Mouse (Mus musculus) midbrain, postnatal 0 days (tissue): ENCODE measurements around the gene Fam177a. TPM values are rescaled to one million over a fixed set of nuclear protein-coding genes. Genes with fewer than 3 reads are reported as not detected.
"Not testable (repeated sequence)": the region's sequence is repeated elsewhere in the genome, so short reads cannot be mapped to it uniquely, and the experiment has no call there.

ENCODE experiments used
- ATAC-seq: fragments of 200-750 bp; cut with Nextera tagmentation; 2 replicates; pipeline ENCODE4 v1.8.0; 2017; ENCODE audit warnings: moderate number of reproducible peaks, mild to moderate bottlenecking, moderate TSS enrichment, moderate library complexity; ENCODE audit not compliant: low FRiP score
- DNase-seq: peaks from one replicate; pipeline ENCODE4 v3.0.0-alpha.2; 2015; ENCODE audit warnings: low spot score
- H3K27ac ChIP-seq: fragments of 300-500 bp; sonication (generic); 2 replicates; pipeline ENCODE4 v1.5.1; 2014; ENCODE audit warnings: low read depth, mild to moderate bottlenecking, low read length, mixed read lengths
- H3K27me3 ChIP-seq: fragments of 300-500 bp; sonication (generic); 2 replicates; pipeline ENCODE4 v1.6.1; 2014; ENCODE audit warnings: low read length, control low read depth, mixed read lengths; ENCODE audit not compliant: insufficient read depth
- H3K36me3 ChIP-seq: fragments of 300-500 bp; sonication (generic); 2 replicates; pipeline ENCODE4 v1.6.1; 2014; ENCODE audit warnings: low read length, control low read depth, mixed read lengths; ENCODE audit not compliant: insufficient read depth
- H3K4me1 ChIP-seq: fragments of 300-500 bp; sonication (generic); 2 replicates; pipeline ENCODE4 v1.6.1; 2014; ENCODE audit warnings: mild to moderate bottlenecking, control low read depth, antibody characterized with exemption, low read length, mixed read lengths; ENCODE audit not compliant: insufficient read depth
- H3K4me2 ChIP-seq: fragments of 300-500 bp; sonication (generic); 2 replicates; pipeline ENCODE4 v1.6.1; 2014; ENCODE audit warnings: low read depth, mild to moderate bottlenecking, low read length, mixed read lengths; ENCODE audit not compliant: poor library complexity, severe bottlenecking
- H3K4me3 ChIP-seq: fragments of 300-500 bp; sonication (generic); 2 replicates; pipeline ENCODE4 v1.5.1; 2014; ENCODE audit warnings: low read depth, mild to moderate bottlenecking, low read length, moderate library complexity
- H3K9ac ChIP-seq: fragments of 300-500 bp; sonication (generic); replicated peaks from 2 replicates; pipeline ENCODE4 v1.6.1; 2014; ENCODE audit warnings: mild to moderate bottlenecking, low read length, moderate library complexity, mixed read lengths; ENCODE audit not compliant: poor library complexity, severe bottlenecking
- H3K9me3 ChIP-seq: fragments of 300-500 bp; sonication (generic); 2 replicates; pipeline ENCODE4 v1.6.1; 2016; ENCODE audit warnings: low read length, control low read depth
- CTCF ChIP-seq: IDR thresholded peaks from 2 replicates; pipeline ENCODE4 v1.5.1; 2016; ENCODE audit warnings: antibody characterized with exemption, mild to moderate bottlenecking
- WGBS: fragments of 180-500 bp; shearing (Covaris S2); extraction: QIAGEN DNeasy Blood & Tissue Kit; methylation state at CpG from one replicate; pipeline ENCODE4 v1.1.7; 2014; 5-methylcytosine and 5-hydroxymethylcytosine counted together
- polyA plus RNA-seq: library from polyadenylated mRNA; unstranded; fragments of >200 nt; fragmentation: Nextera tagmentation; extraction: Ambion mirVana; gene quantifications from 2 replicates; pipeline ENCODE4 v1.2.1, GENCODE M21; 2015
- total RNA-seq: library from RNA; depleted of rRNA; stranded (reverse); fragments of >200 nt; gene quantifications from 2 replicates; pipeline ENCODE4 v1.2.3, GENCODE M21; 2014; rRNA removed

Gene Fam177a
- total RNA-seq: 49.7 and 51.8 TPM in 2 replicates
- polyA plus RNA-seq: 84.6 and 92.6 TPM in 2 replicates

DNA sequence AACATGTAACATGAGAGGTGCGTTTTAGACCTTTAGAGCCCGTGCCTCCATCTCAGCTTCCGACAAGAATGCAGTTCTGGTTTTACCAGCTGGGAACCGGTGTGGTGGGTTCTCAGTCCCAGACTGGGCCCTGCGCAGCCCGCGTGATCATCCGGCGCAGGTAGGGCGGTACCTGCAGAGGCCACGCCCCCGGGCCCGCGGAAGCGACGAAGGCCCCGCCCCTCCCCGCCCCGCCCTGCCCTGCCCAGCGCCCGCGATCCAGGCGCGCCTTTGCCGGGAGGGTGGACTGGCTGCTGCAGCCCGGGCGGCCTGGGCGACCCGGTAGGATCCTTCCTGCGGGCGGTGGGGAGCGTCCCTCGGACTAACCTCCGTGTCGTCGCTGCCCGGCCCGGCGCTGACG lies at the start of gene Fam177a:
TSS of gene Fam177a (plus strand) at position 228 of the 400 bp plus-strand sequence.
- not testable (repeated sequence) for H3K27me3 ChIP-seq, H3K4me2 ChIP-seq, H3K9me3 ChIP-seq, H3K36me3 ChIP-seq, H3K27ac ChIP-seq, H3K4me1 ChIP-seq, H3K9ac ChIP-seq, H3K4me3 ChIP-seq, DNase-seq
- WGBS: no CpG with 5 or more reads among the region's 40 CpGs
- ATAC-seq: peak; percentile 97

DNA sequence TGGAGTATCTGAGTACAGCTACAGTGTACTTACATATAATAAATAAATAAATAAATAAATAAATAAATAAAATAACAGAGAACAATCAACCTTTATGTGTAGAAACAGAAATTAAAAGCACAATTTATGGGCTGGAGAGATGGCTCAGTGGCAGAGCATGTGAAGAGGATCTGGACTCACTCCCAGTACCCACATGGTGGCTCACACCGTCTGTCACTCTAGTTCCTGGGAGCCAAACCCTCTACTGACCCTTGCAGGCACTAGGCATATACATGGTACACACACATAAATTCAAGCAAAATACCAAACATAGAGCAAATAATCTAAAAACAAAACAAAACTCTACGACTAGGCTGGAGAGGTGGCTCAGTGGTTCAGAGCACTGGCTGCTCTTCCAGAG lies 49.0 kb upstream of the Fam177a start:
- no peak for TF ChIP-seq CTCF
- Histone ChIP-seq H3K9me3 (no peaks in the 10 kb centered on the region), H3K4me1 (no peaks in the 10 kb centered on the region), H3K4me2 (no peak overlapping the region), H3K27me3 (no peaks in the 10 kb centered on the region), H3K36me3 (no peaks in the 10 kb centered on the region), H3K27ac (no peak overlapping the region), H3K4me3 (no peak overlapping the region), H3K9ac (no peak overlapping the region)
- DNase-seq: no peak
- ATAC-seq: no peak
- WGBS: 95% methylated on average over 2 of the region's 2 CpGs

- not testable (repeated sequence) for H3K9ac ChIP-seq, ATAC-seq, H3K36me3 ChIP-seq, H3K27me3 ChIP-seq, H3K4me1 ChIP-seq, H3K4me3 ChIP-seq, H3K9me3 ChIP-seq, H3K4me2 ChIP-seq, H3K27ac ChIP-seq
- peak; percentile 3 for DNase-seq
- TF ChIP-seq CTCF: peak; percentile 61
- 47% methylated on average over 2 of the region's 2 CpGs for WGBS
Measured at GRCm38 (mm10) chr12:55078706-55079105, 45.6 kb upstream of the Fam177a start.

GRCm38 (mm10) chr12:55079726-55080600 lies 44.3 kb upstream of the Fam177a start, which contains the start of the genes 2700097O09Rik and Srp54a:
Gene 2700097O09Rik, minus strand, starts transcription at chr12:55080110.
Gene Srp54a, plus strand, starts transcription at chr12:55080262.
- H3K9me3 ChIP-seq, H3K36me3 ChIP-seq, H3K4me1 ChIP-seq, H3K27me3 ChIP-seq: not testable (repeated sequence)
- H3K9ac ChIP-seq: peak within 1 kb of the TSS; percentile 59
- peak within 1 kb of the TSS; percentile 48 for H3K4me2 ChIP-seq
- WGBS: under 1% methylated on average over 52 of the region's 60 CpGs
- H3K4me3 ChIP-seq: peak within 1 kb of the TSS; percentile 58
- peak within 1 kb of the TSS; percentile 38; the same call in 1 of the 2 replicates for H3K27ac ChIP-seq
- ATAC-seq (peak; percentile 98), DNase-seq (peak; percentile 96)

GRCm38 (mm10) chr12:55080601-55080942 lies 43.7 kb upstream of the Fam177a start:
- H3K36me3 ChIP-seq, H3K27me3 ChIP-seq, H3K9me3 ChIP-seq, DNase-seq, H3K4me1 ChIP-seq: not testable (repeated sequence)
- H3K27ac ChIP-seq: peak overlapping the region; percentile 38; the same call in 1 of the 2 replicates
- peak overlapping the region; percentile 59; the same call in 1 of the 2 replicates for H3K9ac ChIP-seq
- under 1% methylated on average over 25 of the region's 25 CpGs for whole genome bisulfite sequencing
- peak overlapping the region; percentile 36 for H3K4me2 ChIP-seq
- H3K4me3 ChIP-seq: peak overlapping the region; percentile 58
- ATAC-seq: peak; percentile 66

DNA sequence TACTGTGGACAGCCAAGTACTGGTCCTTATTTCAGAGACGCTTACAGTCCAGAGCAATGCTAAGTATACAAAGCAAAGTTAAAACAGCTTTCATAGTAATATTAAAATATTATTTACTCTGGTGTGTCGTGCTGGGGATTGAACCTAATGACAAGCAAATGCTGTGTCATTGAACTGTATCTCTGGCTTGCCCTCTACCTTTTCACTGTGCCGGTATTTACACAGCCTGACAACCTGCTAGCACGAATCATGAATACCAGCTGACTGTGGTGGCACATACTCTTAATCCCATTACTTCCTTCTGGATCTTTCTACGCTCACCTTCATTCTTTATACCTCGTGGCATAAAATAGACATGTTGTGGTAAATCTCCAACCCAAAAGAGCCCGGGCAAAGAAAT lies 32.1 kb upstream of the Fam177a start:
- not testable (repeated sequence) for ATAC-seq, H3K27me3 ChIP-seq, H3K9ac ChIP-seq, H3K36me3 ChIP-seq, H3K4me1 ChIP-seq, H3K4me3 ChIP-seq, H3K4me2 ChIP-seq, DNase-seq, H3K9me3 ChIP-seq, H3K27ac ChIP-seq
- 100% methylated on average over 1 of the region's 7 CpGs for WGBS

DNA sequence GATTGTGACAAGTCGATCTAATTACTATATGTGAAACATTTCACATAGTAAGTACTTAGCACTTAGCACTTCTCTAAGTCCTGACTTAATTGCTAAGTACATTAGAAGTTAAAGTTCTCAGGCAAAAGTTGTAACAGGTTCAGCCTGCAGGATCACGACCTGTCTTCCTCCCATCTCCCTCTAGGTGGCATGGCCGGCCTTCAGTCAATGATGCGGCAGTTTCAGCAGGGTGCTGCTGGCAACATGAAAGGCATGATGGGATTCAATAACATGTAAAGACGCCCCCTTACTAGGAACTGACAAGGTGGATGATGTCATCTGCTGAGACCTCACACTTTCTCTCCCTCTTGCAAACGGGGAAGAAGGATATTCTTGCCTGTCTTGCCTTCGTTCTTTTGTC lies 11.7 kb upstream of the Fam177a start:
- not testable (repeated sequence) for H3K4me2 ChIP-seq, ATAC-seq, H3K9ac ChIP-seq, DNase-seq, H3K4me1 ChIP-seq, H3K27me3 ChIP-seq, H3K9me3 ChIP-seq, H3K27ac ChIP-seq, H3K36me3 ChIP-seq, H3K4me3 ChIP-seq
- WGBS: no CpG with 5 or more reads among the region's 7 CpGs

DNA sequence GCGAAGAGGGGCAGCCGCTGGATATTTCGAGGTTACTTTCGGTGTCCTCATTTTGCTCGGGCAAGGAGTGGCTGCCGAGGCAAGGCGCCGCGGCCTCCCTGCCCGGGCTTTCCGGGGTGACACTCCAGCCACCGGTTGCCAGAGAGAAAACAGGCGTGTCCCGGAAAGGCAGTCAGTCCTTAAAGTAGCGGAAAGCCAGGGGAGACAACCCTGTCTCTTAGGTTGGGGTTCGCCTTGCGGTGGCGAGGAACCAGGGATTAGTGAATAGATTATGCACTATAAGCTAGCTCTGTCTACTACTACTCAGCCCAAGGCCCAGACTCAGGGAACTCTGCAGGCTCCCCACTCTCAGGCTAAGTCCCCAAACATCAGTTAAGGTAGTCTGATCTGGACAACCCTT lies 462 bp downstream of the Fam177a start:
- not testable (repeated sequence) for H3K4me2 ChIP-seq, H3K4me1 ChIP-seq, H3K9me3 ChIP-seq, H3K27ac ChIP-seq, H3K27me3 ChIP-seq, DNase-seq, H3K36me3 ChIP-seq, H3K4me3 ChIP-seq, H3K9ac ChIP-seq
- WGBS: no CpG with 5 or more reads among the region's 18 CpGs
- ATAC-seq: peak; percentile 68

DNA sequence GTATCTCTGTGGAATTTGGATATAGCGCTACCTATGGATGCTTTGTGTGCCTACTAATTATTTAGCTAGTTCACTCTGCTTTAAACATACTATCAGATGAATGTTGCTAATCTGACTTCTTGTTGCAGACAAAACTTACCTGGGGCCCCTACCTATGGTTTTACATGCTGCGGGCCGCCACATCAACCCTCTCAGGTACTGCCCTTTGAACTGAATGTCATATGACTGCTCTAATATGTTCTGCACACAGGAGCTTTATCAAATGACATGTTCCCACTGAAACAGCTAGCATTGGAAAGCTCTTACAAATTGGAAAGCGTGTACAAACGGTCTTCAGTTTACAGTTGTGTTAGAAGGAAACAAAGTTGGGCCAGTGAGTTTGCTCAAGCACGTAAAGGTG lies 11.3 kb downstream of the Fam177a start:
- H3K4me1 ChIP-seq, H3K9me3 ChIP-seq, DNase-seq, H3K4me3 ChIP-seq, H3K27ac ChIP-seq, H3K4me2 ChIP-seq, ATAC-seq, H3K27me3 ChIP-seq, H3K9ac ChIP-seq, H3K36me3 ChIP-seq: not testable (repeated sequence)
- WGBS: no CpG with 5 or more reads among the region's 6 CpGs
